Mouse (Mus musculus): ENCODE results near the gene Yeats4. TPM values are rescaled to one million over a fixed set of nuclear protein-coding genes. Genes with fewer than 3 reads are reported as not detected.

Gene Yeats4
- polyA plus RNA-seq, 1 experiment, result 59.1 TPM

DNA sequence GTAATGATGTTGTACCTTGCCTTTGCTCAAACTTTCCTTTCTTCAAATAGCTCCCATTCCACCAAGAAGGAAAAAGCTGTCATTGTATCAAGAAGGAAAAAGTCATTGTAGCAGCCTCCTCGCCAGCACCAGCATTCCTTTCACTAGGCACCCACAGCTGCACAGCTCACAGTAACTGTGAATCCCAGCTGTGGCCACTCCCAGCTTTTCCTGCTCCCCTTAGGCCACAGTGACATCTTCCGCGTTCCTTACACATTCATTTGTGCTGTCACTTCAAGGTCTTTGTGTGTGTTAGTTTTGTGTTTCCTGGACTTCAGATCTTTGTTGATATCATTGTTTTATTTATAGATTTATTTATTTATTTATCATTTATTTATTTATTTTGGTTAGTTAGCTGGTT, 52.2 kb downstream of the Yeats4 start:
- H3K27ac ChIP-seq (ENCODE audit: control insufficient read depth, insufficient read depth, low read depth, low read length, poor library complexity), result no peak overlapping the region

GRCm38 (mm10) chr10:117166785-117167425, 57.4 kb downstream of the Yeats4 start:
- no peak for TF ChIP-seq POLR2A (IDR thresholded peaks at IDR 0.05; ENCODE audit: borderline replicate concordance, control insufficient read depth, low read depth, low read length)
- TF ChIP-seq CTCF (IDR thresholded peaks at IDR 0.05; ENCODE audit: control insufficient read depth, insufficient read depth, low read length), result no peak
- H3K4me1 ChIP-seq (ENCODE audit: control insufficient read depth, insufficient read depth, low read length), result peaks cover 2% of the 10 kb centered on the region
- H3K4me3 ChIP-seq (replicated peaks; ENCODE audit: control insufficient read depth, low read depth, low read length), result peak overlapping the region; percentile 45
- peak overlapping the region; percentile 6; the same call in 1 of the 2 replicates for H3K27ac ChIP-seq (ENCODE audit: control insufficient read depth, insufficient read depth, low read depth, low read length, poor library complexity)
- WGBS, result 83% methylated on average over 11 of the region's 11 CpGs

More for the DNA sequence above, 52.2 kb downstream of the Yeats4 start:
- H3K4me3 ChIP-seq (replicated peaks; ENCODE audit: control insufficient read depth, low read depth, low read length), result no peak overlapping the region
- TF ChIP-seq POLR2A (IDR thresholded peaks at IDR 0.05; ENCODE audit: borderline replicate concordance, control insufficient read depth, low read depth, low read length), result no peak
- TF ChIP-seq CTCF (IDR thresholded peaks at IDR 0.05; ENCODE audit: control insufficient read depth, insufficient read depth, low read length), result no peak
- WGBS, result 91% methylated on average over 3 of the region's 3 CpGs
- peaks cover 1% of the 10 kb centered on the region for H3K4me1 ChIP-seq (ENCODE audit: control insufficient read depth, insufficient read depth, low read length)

Other genes starting within 250 kb of the Yeats4 start
- gene Best3, start 238.2 kb downstream of the Yeats4 start, polyA plus RNA-seq (2011; ENCODE audit: insufficient read depth, insufficient read length, low replicate concordance, missing spikeins), result not detected in 2 replicates
- gene Lrrc10, start 179.2 kb downstream of the Yeats4 start, polyA plus RNA-seq (2011; ENCODE audit: insufficient read depth, insufficient read length, low replicate concordance, missing spikeins), result not detected in 2 replicates
- gene Cct2, start 160.7 kb downstream of the Yeats4 start, polyA plus RNA-seq (2011; ENCODE audit: insufficient read depth, insufficient read length, low replicate concordance, missing spikeins), result 70.5 and 126 TPM in 2 replicates
- gene Frs2, start 76.0 kb downstream of the Yeats4 start, polyA plus RNA-seq (2011; ENCODE audit: insufficient read depth, insufficient read length, low replicate concordance, missing spikeins), result 7.0 and 8.8 TPM in 2 replicates
- not detected in 2 replicates for gene 9530003J23Rik, start 14.2 kb upstream of the Yeats4 start, polyA plus RNA-seq (2011; ENCODE audit: insufficient read depth, insufficient read length, low replicate concordance, missing spikeins)
- 276 and 1,158 TPM in 2 replicates for gene Lyz2, start 57.8 kb upstream of the Yeats4 start, polyA plus RNA-seq (2011; ENCODE audit: insufficient read depth, insufficient read length, low replicate concordance, missing spikeins)
- gene Lyz1, start 68.4 kb upstream of the Yeats4 start, polyA plus RNA-seq (2011; ENCODE audit: insufficient read depth, insufficient read length, low replicate concordance, missing spikeins), result 5.6 TPM in 1 of 2 replicates, not detected in the other
- gene Cpsf6, start 155.5 kb upstream of the Yeats4 start, polyA plus RNA-seq (2011; ENCODE audit: insufficient read depth, insufficient read length, low replicate concordance, missing spikeins), result 48.0 and 64.9 TPM in 2 replicates

Data from bone marrow, adult 2 months (tissue).